Mouse (Mus musculus) lung, postnatal 25 days (tissue): ENCODE measurements around the gene Pard6b.
"Not testable (repeated sequence)": the region's sequence is repeated elsewhere in the genome, so short reads cannot be mapped to it uniquely, and the experiment has no call there.

Experiments used
- DNase-seq: peaks from one replicate; pipeline ENCODE4 v3.0.0; 2022; ENCODE audit warnings: low spot score

The Pard6b gene

GRCm38 (mm10) chr2:168080431-168081246 lies at the start of gene Pard6b:
Gene Pard6b (plus strand): TSS chr2:168081004.
- peak; percentile 95 for DNase-seq

DNA sequence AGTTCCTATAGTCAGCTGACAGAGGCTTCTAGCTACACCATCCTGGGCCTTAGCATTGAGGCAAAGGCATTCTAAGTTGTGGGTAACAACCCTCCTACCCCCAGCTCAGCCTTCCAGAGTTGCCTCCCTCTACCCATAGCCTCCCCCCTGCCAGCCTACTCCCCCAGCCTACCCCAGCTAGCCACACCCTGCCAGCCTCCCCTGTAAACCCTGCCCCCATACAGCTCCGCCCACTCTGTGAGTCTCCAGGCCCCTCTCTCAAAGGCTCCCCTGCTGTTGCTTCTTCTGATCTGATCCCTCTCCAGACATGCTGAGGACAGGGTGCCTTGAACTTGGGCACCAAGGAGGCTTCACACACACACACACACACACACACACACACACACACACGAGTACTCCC lies 49.0 kb upstream of the Pard6b start:
- no peak for DNase-seq

- no peak for DNase-seq
Observed at GRCm38 (mm10) chr2:168033905-168034304, 46.9 kb upstream of the Pard6b start.

DNA sequence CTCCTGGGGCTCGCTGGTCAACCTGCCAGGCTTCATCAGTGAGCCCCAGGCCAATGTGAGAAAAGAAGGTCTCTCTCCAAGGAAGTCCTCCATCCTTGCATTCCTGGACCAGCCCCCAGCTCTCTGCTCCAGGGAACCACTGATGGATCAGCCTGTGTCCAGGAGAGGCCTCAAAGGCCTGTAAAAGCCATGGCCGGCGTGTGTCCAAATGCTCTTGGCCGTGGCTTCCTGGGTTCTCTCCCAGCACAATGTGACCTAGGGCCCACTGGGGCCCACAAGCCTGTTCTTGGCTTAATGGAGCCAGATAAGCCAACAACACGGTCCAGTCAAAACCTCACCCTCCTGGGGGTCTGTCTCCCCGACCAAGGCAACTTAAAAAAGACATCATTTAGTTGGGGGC lies 44.9 kb upstream of the Pard6b start:
- DNase-seq, result no peak

DNA sequence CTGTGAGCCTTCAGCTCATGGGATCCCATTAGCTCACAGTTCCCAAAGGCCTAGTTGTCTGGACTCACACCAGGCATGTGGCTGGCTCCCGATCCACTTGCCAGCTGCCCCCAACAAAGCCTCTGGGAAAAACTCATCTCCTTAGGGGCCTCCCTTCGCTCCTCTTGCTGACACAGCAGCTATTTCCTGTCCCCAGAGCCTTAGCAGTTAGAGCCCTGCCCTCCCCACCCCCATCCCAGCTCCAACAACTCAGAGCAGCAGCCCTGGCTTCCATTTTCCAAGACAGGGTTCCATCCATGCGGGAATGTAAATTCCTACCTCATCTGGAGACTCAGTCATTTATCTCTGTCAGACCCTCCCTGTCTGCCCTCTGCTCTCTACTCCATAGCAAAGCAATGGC lies 43.7 kb upstream of the Pard6b start:
- DNase-seq, result no peak

- no peak for DNase-seq
Observed at GRCm38 (mm10) chr2:168040751-168041150, 40.1 kb upstream of the Pard6b start.

DNA sequence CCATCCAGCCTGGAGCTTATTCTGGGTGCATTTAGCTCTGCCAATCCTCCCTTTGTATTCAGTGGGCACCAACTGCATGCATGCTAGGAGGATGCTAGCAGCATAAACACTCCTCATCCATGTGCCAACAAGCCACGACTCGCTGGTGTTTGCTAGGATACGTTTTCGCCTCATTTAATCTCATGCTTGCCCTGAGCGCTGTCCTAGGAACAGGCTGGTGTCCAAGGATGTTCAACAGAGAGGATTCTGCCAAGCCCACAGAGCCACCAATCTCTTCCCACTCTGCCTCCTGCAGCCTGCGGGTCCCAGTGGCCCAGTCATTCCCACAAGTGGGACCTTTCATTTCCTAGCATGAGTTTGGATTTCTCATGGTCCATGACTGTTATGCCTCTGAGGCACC lies 38.8 kb upstream of the Pard6b start:
- DNase-seq, result no peak

DNA sequence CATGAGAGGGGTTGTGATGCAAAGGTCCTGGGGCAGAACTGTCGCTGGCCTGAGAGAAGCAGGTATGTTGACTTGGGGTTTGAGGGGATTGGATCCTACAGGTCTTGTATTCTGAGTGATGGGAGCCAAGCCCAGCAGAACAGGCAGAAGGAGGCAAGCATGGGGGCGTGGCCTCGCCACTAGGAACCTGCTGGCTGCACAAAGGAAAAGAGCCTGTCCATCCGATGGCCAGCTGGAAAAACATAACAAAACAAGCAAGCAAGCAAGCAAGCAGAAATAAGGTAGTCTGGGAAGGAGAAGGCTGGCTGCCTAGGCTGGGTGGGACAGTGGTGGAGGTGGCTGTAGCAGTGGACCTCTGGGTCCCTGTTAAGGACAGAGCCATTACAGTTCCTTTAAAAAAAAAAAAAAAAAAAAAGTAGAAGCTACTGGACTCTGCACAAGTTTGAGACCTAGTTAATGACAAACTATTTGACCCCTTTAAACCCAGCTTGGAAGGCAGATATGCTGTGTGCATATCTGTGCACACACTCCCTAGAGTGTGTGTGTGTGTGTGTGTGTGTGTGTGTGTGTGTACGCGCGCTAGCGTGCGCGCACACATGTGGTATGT lies 36.0 kb upstream of the Pard6b start:
- DNase-seq, result no peak

- no peak for DNase-seq
Observed at GRCm38 (mm10) chr2:168045357-168045756, 35.4 kb upstream of the Pard6b start.

GRCm38 (mm10) chr2:168045771-168046170 lies 35.0 kb upstream of the Pard6b start:
- peak; percentile 34 for DNase-seq

- no peak for DNase-seq
Observed at GRCm38 (mm10) chr2:168046467-168046866, 34.3 kb upstream of the Pard6b start.

DNA sequence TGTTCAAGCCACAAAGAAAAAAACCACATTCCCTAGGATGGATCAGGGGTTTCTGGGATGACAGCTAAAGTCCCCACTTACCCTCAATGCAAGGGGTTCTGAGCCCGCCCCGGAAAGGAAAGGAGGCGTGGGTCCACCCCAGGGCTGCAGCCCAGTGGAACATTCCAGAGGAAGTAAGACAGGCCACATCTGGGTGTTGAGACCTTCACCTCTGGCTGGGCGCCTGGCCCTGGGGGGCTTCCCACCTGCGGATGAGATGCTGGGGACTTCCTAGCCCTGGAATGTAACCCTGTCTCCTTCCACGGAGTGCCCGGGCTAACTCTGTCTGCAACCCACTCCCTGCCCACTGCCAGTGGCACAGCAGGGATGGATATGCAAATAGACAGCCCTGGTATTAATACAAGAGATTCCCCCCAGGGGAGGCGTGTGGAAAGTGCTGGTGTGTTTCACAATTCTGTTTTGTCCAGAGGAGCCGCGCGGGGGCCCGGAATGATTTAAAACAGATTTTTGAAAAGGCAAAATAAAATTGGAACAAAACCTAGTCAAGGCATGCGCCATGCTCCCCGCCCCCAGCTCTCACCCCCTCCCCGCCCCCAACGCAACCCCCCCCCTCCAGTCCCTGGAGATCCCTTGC lies 31.7 kb upstream of the Pard6b start:
- DNase-seq, result no peak

GRCm38 (mm10) chr2:168050000-168050942 lies 30.5 kb upstream of the Pard6b start:
- no peak for DNase-seq

DNA sequence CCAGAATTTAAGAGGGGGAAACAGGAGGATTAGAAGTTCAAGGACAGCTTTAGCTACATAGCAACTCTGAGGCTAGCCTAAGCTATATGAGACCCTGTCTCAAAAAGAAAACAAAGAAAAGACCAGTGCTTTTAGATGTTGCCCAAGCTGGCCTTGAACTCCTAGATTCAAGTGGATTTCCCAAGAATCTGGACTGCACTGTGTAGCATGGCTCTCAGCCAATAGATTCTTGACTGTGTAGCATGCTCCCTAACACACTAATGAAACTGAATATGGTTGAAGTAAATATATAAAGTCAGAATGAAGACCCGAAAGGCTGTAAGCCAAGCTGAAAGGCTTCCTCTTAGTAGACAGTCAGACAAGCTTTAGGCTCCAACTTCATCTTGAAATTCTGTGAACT lies 28.6 kb upstream of the Pard6b start:
- no peak for DNase-seq

DNA sequence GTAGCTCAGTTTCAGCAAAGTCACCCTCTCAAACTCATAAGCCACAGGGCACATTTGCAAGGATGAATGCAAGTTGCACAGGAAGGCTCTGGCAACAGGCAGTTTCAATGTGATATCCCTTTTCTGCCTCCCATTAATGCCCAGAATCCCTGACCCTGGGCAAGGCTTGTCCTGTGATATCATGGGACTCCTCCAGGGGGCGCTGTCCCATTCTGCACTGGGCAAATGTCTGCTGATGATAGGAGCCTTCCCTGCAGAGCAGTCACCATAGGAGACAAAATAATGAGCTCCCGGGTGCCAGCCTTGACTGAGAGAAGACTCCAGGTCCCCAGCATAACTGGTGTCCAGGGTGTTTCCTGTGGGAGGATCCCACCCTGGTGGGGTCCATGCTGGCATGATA lies 28.1 kb upstream of the Pard6b start:
- DNase-seq, result peak; percentile 48

- DNase-seq, result no peak
Observed at GRCm38 (mm10) chr2:168054142-168054541, 26.7 kb upstream of the Pard6b start.

DNA sequence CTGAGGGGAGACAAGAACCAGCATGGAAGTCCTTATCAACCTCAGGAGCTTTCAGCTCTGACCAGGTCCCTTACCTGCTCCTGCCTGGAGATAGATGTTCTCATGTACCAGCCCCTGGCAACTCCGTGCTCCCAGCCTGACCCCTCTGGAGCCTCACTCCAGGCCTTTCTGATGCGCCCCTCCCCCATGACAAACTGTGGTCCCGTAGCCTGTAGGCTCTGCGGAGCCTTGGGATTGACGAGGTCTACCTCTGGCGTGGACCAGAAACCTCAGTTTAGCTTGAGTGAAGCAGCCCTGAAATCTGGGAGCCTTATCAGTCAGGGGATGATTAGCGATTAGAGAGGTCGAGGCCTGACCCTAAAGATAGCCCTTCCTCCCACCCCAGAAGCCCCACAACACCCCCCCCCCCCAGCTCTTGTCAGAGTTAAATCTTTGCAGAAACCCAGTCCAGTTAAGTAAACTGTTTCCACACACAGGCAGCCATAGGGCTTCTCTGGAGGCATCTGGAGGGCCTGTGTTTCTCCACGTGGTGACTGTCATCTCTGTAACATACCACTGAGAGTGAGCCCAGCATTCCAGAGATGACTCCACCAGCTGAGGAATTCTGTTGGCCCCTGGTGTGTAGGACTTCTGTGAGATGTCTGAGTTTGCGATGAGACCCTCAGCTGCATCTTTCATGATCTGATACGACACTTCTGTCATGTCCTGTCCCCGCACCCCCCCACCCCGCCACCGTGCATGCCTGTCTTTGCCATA lies 24.7 kb upstream of the Pard6b start:
- no peak for DNase-seq

- no peak for DNase-seq
Observed at GRCm38 (mm10) chr2:168056666-168056933, 24.2 kb upstream of the Pard6b start.

DNA sequence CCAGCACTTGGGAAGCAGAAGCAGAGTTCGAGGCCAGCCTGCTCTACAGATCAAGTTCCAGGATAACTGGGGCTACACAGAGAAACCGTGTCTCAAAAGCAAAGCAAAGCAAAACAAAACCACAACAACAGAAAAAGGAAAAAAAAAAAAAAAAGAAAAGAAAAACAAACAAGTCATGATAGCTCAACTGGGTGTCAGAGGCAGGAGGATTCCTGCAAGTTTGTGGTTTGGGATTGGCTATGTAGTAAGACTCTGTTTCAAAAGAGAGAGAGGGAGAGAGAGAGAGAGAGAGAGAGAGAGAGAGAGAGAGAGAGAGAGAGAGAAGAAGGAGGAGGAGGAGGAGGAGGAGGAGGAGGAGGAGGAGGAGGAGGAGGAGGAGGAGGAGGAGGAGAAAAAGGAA lies 22.9 kb upstream of the Pard6b start:
- DNase-seq, result not testable (repeated sequence)

DNA sequence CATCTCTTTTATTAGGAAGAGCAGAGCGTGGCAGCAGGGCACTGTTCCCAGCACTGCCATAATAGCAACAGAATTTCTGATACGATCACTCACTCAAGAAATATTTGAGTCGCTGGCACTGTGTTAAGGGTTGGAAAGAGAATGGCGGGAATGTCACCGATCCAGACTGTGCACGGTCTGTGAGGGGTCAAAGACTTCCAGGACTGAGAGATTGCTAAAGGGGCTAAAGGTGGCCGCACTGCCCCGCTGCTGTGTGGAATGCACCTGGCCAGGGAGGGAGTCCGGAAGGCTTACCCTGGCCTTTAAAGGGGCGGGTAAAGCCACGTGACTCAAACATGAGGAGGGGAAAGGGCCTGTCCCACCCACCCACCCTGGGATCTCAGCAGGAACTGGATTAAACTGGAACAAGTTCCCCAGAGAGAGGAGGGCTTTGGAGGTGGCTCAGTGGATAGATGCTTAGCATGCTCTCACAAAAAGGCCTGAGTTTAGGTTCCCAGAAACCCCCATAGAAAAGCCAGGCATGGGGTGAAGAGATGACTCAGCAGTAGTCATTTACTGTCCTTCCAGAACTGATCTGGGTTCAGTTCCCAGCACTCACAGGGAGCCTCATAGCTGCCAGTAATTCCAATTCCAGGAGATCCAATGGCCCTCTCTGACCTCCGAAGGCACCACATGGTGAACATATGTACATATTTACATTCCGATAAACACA lies 22.2 kb upstream of the Pard6b start:
- DNase-seq, result no peak

DNA sequence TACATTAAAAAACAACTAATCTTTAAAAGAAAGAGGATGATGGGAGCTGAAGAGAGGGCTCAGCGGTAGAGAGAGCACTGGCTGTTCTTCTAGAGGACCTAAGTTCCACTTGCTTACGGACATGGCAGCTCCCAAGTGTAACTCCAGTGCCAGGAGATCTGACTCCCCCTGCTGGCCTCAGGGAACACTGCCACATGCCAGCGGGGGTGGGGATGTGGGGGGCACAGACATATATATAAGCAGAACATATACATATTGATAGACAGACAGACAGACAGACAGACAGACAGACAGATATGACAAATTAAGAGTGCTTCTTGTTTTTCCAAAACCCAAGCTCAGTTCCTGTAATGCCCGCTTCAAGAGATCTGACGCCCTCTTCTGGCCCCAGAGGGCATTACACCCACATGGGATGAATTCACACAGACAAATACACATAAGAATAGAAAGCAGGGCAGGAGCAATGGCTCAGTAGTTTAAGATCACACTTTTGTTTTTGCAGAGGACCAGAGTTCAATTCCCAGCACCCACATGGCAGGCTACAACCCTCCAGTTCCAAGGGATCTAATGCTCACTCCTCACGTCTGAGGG lies 21.5 kb upstream of the Pard6b start:
- DNase-seq, result no peak
